Mouse (Mus musculus): ENCODE measurements around the gene Glo1.

GRCm38 (mm10) chr17:30556512-30556911, 70.2 kb downstream of the Glo1 start:
- TF ChIP-seq CTCF (IDR thresholded peaks at IDR 0.05; ENCODE audit: borderline replicate concordance, insufficient read depth, low read length) (no peak), POLR2A (IDR thresholded peaks at IDR 0.05; ENCODE audit: low read depth, low read length) (no peak)

Data from embryonic fibroblast, embryonic 13.5 days (primary cell).